Mouse (Mus musculus) heart, embryonic 16.5 days (tissue): ENCODE measurements around the gene 1700015F17Rik. TPM values are rescaled to one million over a fixed set of nuclear protein-coding genes. Genes with fewer than 3 reads are reported as not detected.

ENCODE experiments used
- ATAC-seq: fragments of 200-750 bp; cut with Nextera tagmentation; replicated peaks from 2 replicates; pipeline ENCODE4 v1.8.0; 2017; ENCODE audit warnings: moderate number of reproducible peaks; ENCODE audit not compliant: insufficient read depth, low FRiP score; ENCODE audit errors: extremely low read depth
- H3K27ac ChIP-seq: fragments of 300-500 bp; sonication (generic); 2 replicates; pipeline ENCODE4 v1.5.1; 2014; ENCODE audit warnings: mild to moderate bottlenecking, low read length, control low read depth, moderate library complexity
- H3K27me3 ChIP-seq: fragments of 300-500 bp; sonication (generic); 2 replicates; pipeline ENCODE4 v1.6.1; 2014; ENCODE audit warnings: low read length, mixed read lengths; ENCODE audit not compliant: control insufficient read depth, insufficient read depth
- H3K36me3 ChIP-seq: fragments of 300-500 bp; sonication (generic); 2 replicates; pipeline ENCODE4 v1.6.1; 2014; ENCODE audit not compliant: control insufficient read depth, insufficient read depth
- H3K4me1 ChIP-seq: fragments of 300-500 bp; sonication (generic); 2 replicates; pipeline ENCODE4 v1.6.1; 2014; ENCODE audit warnings: low read length, mixed read lengths; ENCODE audit not compliant: control insufficient read depth, insufficient read depth
- H3K4me2 ChIP-seq: fragments of 300-500 bp; sonication (generic); 2 replicates; pipeline ENCODE4 v1.6.1; 2014; ENCODE audit warnings: low read depth, mild to moderate bottlenecking, control low read depth, low read length
- H3K4me3 ChIP-seq: fragments of 300-500 bp; sonication (generic); 2 replicates; pipeline ENCODE4 v1.5.1; 2014; ENCODE audit warnings: mild to moderate bottlenecking, control low read depth, low read length
- H3K9ac ChIP-seq: fragments of 300-500 bp; sonication (generic); 2 replicates; pipeline ENCODE4 v1.6.1; 2014; ENCODE audit warnings: low read length, control low read depth
- H3K9me3 ChIP-seq: fragments of 300-500 bp; sonication (generic); replicated peaks from 2 replicates; pipeline ENCODE4 v1.6.1; 2016; ENCODE audit warnings: low read length; ENCODE audit not compliant: control insufficient read depth
- WGBS: fragments of 180-500 bp; shearing (Covaris S2); extraction: QIAGEN DNeasy Blood & Tissue Kit; methylation state at CpG from one replicate; pipeline ENCODE4 v1.1.7; 2014; 5-methylcytosine and 5-hydroxymethylcytosine counted together
- polyA plus RNA-seq: library from polyadenylated mRNA; unstranded; fragments of >200 nt; fragmentation: Nextera tagmentation; extraction: Ambion mirVana; gene quantifications from 2 replicates; pipeline ENCODE4 v1.2.1, GENCODE M21; 2015

The 1700015F17Rik gene
- polyA plus RNA-seq, 1 experiment from 2014 or later = not detected

DNA sequence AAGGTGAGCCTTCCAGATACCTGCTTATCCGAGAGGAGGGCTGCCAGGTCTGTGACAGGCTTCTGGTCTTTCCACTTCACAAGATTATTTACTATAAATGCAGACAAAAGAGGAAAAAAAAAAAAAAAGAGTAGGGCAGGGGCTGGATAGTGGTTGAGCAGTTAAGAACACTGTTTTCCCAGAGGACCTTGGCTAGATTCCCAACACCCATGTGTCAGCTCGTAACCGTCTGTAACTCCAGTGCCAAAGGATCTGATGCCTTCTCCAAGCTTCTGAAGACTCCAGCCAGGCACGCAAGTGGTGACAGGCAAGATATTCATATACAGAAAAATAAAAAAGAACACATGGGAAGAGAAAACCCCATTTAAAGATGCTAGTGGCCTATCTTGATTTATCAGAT, 24.4 kb upstream of the 1700015F17Rik start:
- no peaks in the 10 kb centered on the region for H3K27me3 ChIP-seq
- 73% methylated on average over 4 of the region's 4 CpGs for WGBS
- ATAC-seq = no peak

GRCm38 (mm10) chr5:5501583-5501982, 22.6 kb upstream of the 1700015F17Rik start:
- no peak overlapping the region for H3K9ac ChIP-seq
- no peak overlapping the region for H3K27ac ChIP-seq
- 74% methylated on average over 2 of the region's 2 CpGs for WGBS
- H3K27me3 ChIP-seq = no peaks in the 10 kb centered on the region
- no peaks in the 10 kb centered on the region for H3K36me3 ChIP-seq
- H3K4me3 ChIP-seq = no peak overlapping the region
- no peaks in the 10 kb centered on the region for H3K9me3 ChIP-seq
- ATAC-seq = no peak
- no peaks in the 10 kb centered on the region for H3K4me1 ChIP-seq
- H3K4me2 ChIP-seq = no peak overlapping the region

More for the DNA sequence above, 24.4 kb upstream of the 1700015F17Rik start:
- Histone ChIP-seq H3K36me3 (no peaks in the 10 kb centered on the region), H3K4me2 (no peak overlapping the region), H3K27ac (no peak overlapping the region), H3K4me1 (no peaks in the 10 kb centered on the region), H3K9me3 (no peaks in the 10 kb centered on the region), H3K4me3 (no peak overlapping the region), H3K9ac (no peak overlapping the region)

- H3K4me1 ChIP-seq = peaks cover 4% of the 10 kb centered on the region; the same call in 1 of the 2 replicates
- no peaks in the 10 kb centered on the region for H3K9me3 ChIP-seq
- H3K36me3 ChIP-seq = no peaks in the 10 kb centered on the region
- H3K4me2 ChIP-seq = no peak overlapping the region
- no peaks in the 10 kb centered on the region; the same call in 1 of the 2 replicates for H3K27me3 ChIP-seq
- no peak for ATAC-seq
- no peak overlapping the region for H3K4me3 ChIP-seq
- H3K9ac ChIP-seq = no peak overlapping the region
- 56% methylated on average over 3 of the region's 3 CpGs for WGBS
- no peak overlapping the region for H3K27ac ChIP-seq
Observed at GRCm38 (mm10) chr5:5496393-5496792, 17.4 kb upstream of the 1700015F17Rik start.

DNA sequence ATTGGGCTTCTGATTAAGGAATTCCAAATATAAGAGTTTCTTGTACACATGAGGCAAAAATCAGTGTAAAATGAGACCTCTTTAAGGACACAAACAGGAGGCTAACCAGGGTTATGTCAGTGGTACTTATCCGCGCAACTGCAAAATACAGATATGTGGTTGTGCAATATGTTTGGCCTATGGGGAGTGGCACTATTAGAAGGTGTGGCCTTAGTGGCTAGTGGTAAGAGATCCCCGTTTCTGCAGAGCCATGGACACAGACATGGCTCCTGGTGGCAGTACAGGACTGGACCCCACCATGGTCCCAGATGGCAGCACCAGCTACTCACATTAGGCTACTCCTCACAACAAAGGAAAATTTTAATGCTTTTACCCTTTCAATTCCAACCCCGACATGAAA, 16.1 kb upstream of the 1700015F17Rik start:
- Histone ChIP-seq H3K9me3 (no peaks in the 10 kb centered on the region), H3K27ac (no peak overlapping the region), H3K36me3 (no peaks in the 10 kb centered on the region), H3K4me2 (no peak overlapping the region), H3K4me1 (peaks cover 4% of the 10 kb centered on the region; the same call in 1 of the 2 replicates), H3K27me3 (no peaks in the 10 kb centered on the region; the same call in 1 of the 2 replicates), H3K9ac (no peak overlapping the region), H3K4me3 (no peak overlapping the region)
- ATAC-seq = no peak
- WGBS = 81% methylated on average over 4 of the region's 4 CpGs

GRCm38 (mm10) chr5:5494269-5495005, 15.5 kb upstream of the 1700015F17Rik start:
- no peak for ATAC-seq
- WGBS = 39% methylated on average over 16 of the region's 16 CpGs
- H3K4me2 ChIP-seq = 0 out of 2 replicates have a peak overlapping the region, but pooled peaks have one; percentile 13

GRCm38 (mm10) chr5:5492163-5492562, 13.2 kb upstream of the 1700015F17Rik start:
- Histone ChIP-seq H3K4me2 (no peak overlapping the region), H3K9me3 (no peaks in the 10 kb centered on the region), H3K4me1 (peaks cover 4% of the 10 kb centered on the region; the same call in 1 of the 2 replicates), H3K4me3 (no peak overlapping the region), H3K36me3 (no peaks in the 10 kb centered on the region), H3K27me3 (no peaks in the 10 kb centered on the region; the same call in 1 of the 2 replicates), H3K9ac (no peak overlapping the region), H3K27ac (no peak overlapping the region)
- no peak for ATAC-seq
- WGBS = 94% methylated on average over 4 of the region's 4 CpGs

More at GRCm38 (mm10) chr5:5494269-5495005, 15.5 kb upstream of the 1700015F17Rik start:
- no peak overlapping the region for H3K4me3 ChIP-seq
- H3K36me3 ChIP-seq = no peaks in the 10 kb centered on the region
- H3K9ac ChIP-seq = no peak overlapping the region
- H3K9me3 ChIP-seq = no peaks in the 10 kb centered on the region
- H3K27me3 ChIP-seq = no peaks in the 10 kb centered on the region; the same call in 1 of the 2 replicates
- peaks cover 4% of the 10 kb centered on the region; the same call in 1 of the 2 replicates for H3K4me1 ChIP-seq
- H3K27ac ChIP-seq = no peak overlapping the region

DNA sequence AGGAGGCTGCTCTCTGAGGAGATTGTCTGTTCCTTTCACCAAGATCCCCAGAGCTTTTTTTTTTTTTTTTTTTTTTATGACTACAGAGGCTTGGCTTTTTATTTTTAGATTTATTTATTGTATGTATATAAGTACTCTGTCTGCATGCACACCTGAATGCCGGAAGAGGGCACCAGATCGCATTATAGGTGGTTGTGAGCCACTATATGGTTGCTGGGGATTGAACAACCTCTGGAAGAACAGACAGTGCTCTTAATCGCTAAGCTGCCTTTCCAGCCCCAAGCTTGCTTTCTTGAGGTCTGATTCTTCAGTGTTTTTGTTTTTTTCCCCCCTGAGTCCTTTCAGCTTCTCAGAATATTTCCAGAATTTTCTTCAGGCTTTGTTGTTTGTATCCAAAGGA, 7.1 kb upstream of the 1700015F17Rik start:
- H3K4me3 ChIP-seq = no peak overlapping the region
- no peak overlapping the region for H3K9ac ChIP-seq
- H3K27me3 ChIP-seq = no peaks in the 10 kb centered on the region
- no peak overlapping the region for H3K4me2 ChIP-seq
- no peak for ATAC-seq
- no peaks in the 10 kb centered on the region for H3K4me1 ChIP-seq
- WGBS = 53% methylated on average over 3 of the region's 3 CpGs
- H3K36me3 ChIP-seq = no peaks in the 10 kb centered on the region
- no peak overlapping the region for H3K27ac ChIP-seq
- no peaks in the 10 kb centered on the region for H3K9me3 ChIP-seq

- ATAC-seq = no peak
- no peak overlapping the region for H3K4me3 ChIP-seq
- 57% methylated on average over 9 of the region's 9 CpGs for WGBS
Observed at GRCm38 (mm10) chr5:5483254-5483858, 4.4 kb upstream of the 1700015F17Rik start.

GRCm38 (mm10) chr5:5481662-5482061, 2.7 kb upstream of the 1700015F17Rik start:
- Histone ChIP-seq H3K36me3 (no peaks in the 10 kb centered on the region), H3K4me2 (no peak overlapping the region), H3K27me3 (no peaks in the 10 kb centered on the region), H3K9ac (no peak overlapping the region), H3K4me1 (no peaks in the 10 kb centered on the region), H3K27ac (no peak overlapping the region), H3K4me3 (no peak overlapping the region), H3K9me3 (no peaks in the 10 kb centered on the region)
- ATAC-seq = no peak
- 0% methylated on average over 1 of the region's 1 CpGs for WGBS

More at GRCm38 (mm10) chr5:5483254-5483858, 4.4 kb upstream of the 1700015F17Rik start:
- Histone ChIP-seq H3K4me1 (no peaks in the 10 kb centered on the region), H3K36me3 (no peaks in the 10 kb centered on the region), H3K27ac (no peak overlapping the region), H3K9ac (no peak overlapping the region), H3K9me3 (no peaks in the 10 kb centered on the region), H3K27me3 (no peaks in the 10 kb centered on the region), H3K4me2 (no peak overlapping the region)
